Mouse (Mus musculus) central nervous system, embryonic 11.5 days (tissue): Measurements from ENCODE around the gene Lrch2. TPM values are rescaled to one million over a fixed set of nuclear protein-coding genes. Genes with fewer than 3 reads are reported as not detected.

ENCODE experiments used
- polyA plus RNA-seq: library from polyadenylated mRNA; depleted of rRNA; stranded (reverse); fragments of >200 nt; gene quantifications from 2 replicates; pipeline ENCODE4 v1.2.3, GENCODE M21; 2012; rRNA removed

The Lrch2 gene
- 22.3 and 30.1 TPM in 2 replicates for polyA plus RNA-seq

GRCm38 (mm10) chrX:147553421-147554201, at the start of gene Lrch2:
Gene Lrch2, minus strand, starts transcription at chrX:147554081.

GRCm38 (mm10) chrX:147453610-147454009, 100.3 kb downstream of the Lrch2 start, which contains the start of gene Vmn1r239-ps:
Gene Vmn1r239-ps, minus strand, starts transcription at chrX:147453710.

GRCm38 (mm10) chrX:147429129-147429528, 124.8 kb downstream of the Lrch2 start, which contains the start of gene Il13ra2:
Gene Il13ra2, minus strand, starts transcription at chrX:147429192.

Other genes starting within 250 kb of the Lrch2 start
- gene Il13ra2, start 124.9 kb downstream of the Lrch2 start, polyA plus RNA-seq: 0.04 TPM in 1 of 2 replicates, not detected in the other
- not detected in 2 replicates for gene Vmn1r239-ps, start 100.4 kb downstream of the Lrch2 start, polyA plus RNA-seq
- not detected in 2 replicates for gene Gm15128, start 211.9 kb upstream of the Lrch2 start, polyA plus RNA-seq